In the genomic region with DNA sequence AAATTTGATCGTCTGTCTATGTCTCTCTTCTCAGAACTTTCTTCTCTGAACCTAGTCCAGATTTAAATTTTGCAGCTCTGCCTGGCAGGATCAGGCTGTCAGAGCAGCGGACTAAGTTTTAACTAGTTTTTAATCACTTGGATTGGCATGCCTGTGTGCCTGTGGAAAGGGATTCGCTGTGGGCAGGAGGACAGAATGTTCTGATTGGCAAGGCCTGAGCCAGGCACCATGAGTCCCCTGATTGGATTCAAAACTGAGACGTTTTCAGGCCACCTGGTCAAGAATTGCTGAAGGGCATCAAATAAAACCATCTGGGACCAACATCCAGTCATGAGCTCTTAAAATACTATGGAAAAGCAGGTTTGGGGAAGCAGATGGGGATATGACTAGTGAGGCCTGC, we compare ENCODE assay signal across 22 mouse cellular contexts. TPM values are rescaled to one million over a fixed set of nuclear protein-coding genes. Genes with fewer than 3 reads are reported as not detected.
"Had no signal": no experiment of that assay in that cellular context is flagged by ENCODE, and none has a peak within 500 bp of the region (broad histone marks: within the 10 kb centered on the region; RNA-seq: fewer than 3 reads in every experiment).

No protein-coding gene starts in this region.

- H3K4me3 ChIP-seq: limb, embryonic 13.5 days; midbrain, embryonic 12.5 days; neural tube, embryonic 15.5 days had no signal

- DNase-seq: kidney, postnatal 10 days; left cerebral cortex, postnatal 4 days; lung, adult 18-20 months; right cerebral cortex, adult 18-20 months; right cerebral cortex, postnatal 25 days; thymus, adult 18-20 months; thymus, postnatal 14 days had no signal

- H3K27ac ChIP-seq: limb, embryonic 13.5 days; liver, embryonic 14.5 days; midbrain, embryonic 12.5 days; neural tube, embryonic 15.5 days had no signal

- H3K4me2 ChIP-seq: limb, embryonic 13.5 days; midbrain, embryonic 12.5 days; neural tube, embryonic 15.5 days had no signal

- H3K9ac ChIP-seq: limb, embryonic 13.5 days; liver, embryonic 14.5 days; midbrain, embryonic 12.5 days; neural tube, embryonic 15.5 days had no signal

- H3K27me3 ChIP-seq: limb, embryonic 13.5 days; midbrain, embryonic 12.5 days; neural tube, embryonic 15.5 days had no signal

- H3K36me3 ChIP-seq: limb, embryonic 13.5 days; midbrain, embryonic 12.5 days; neural tube, embryonic 15.5 days had no signal

- H3K9me3 ChIP-seq: limb, embryonic 13.5 days; midbrain, embryonic 12.5 days; neural tube, embryonic 15.5 days had no signal

- ATAC-seq: midbrain, embryonic 16.5 days had no signal

RNA-seq across cellular contexts. Expression of gene a, which starts 8.8 kb away (rescaled TPM):
- total RNA-seq: layer of hippocampus, adult 8-10 months; left cerebral cortex, adult 18-20 months; liver, adult 2 months; megakaryocyte-erythroid progenitor cell, adult 5-6 weeks had no signal
- polyA plus RNA-seq: liver, adult 2 months; lung, embryonic 16.5 days had no signal

RNA-seq across cellular contexts. Expression of gene Gm14214, which starts 12.5 kb away (rescaled TPM):
- total RNA-seq: layer of hippocampus, adult 8-10 months; layer of hippocampus, postnatal 14 days; left cerebral cortex, adult 18-20 months; left cerebral cortex, postnatal 10 days; left cerebral cortex, postnatal 4 days; liver, adult 2 months; megakaryocyte-erythroid progenitor cell, adult 5-6 weeks had no signal
- polyA plus RNA-seq: large intestine, adult 2 months; limb, embryonic 13.5 days; liver, adult 2 months; liver, embryonic 14.5 days; lung, embryonic 16.5 days; midbrain, embryonic 12.5 days; midbrain, embryonic 16.5 days; neural tube, embryonic 15.5 days; small intestine, adult 2 months; stomach, embryonic 16.5 days had no signal
